Mouse (Mus musculus): Measurements from ENCODE around the gene Zfp282. TPM values are rescaled to one million over a fixed set of nuclear protein-coding genes. Genes with fewer than 3 reads are reported as not detected.

Gene Zfp282
- polyA plus RNA-seq, 1 experiment from 2014 or later = 26.5 TPM

DNA sequence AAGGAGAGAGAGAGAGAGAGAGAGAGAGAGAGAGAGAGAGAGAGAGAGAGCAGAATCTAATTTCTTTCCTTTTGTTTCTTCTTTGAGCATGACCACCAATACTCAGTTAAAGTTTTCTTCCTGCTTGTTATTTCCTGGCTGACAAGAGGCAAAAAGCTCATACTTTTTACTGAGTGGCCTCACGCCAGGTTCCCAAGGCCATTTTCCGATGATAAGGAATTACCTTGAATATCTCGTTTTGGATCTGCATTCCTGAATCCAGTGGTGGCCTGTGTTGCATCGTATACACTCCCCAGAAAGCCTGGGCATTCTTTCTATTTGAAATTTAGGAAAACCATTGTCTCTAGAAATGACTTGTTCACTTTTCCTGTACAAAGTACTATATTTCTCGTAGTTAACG, 22.4 kb downstream of the Zfp282 start:
- WGBS = 94% methylated on average over 6 of the region's 6 CpGs
- no peak for ATAC-seq (ENCODE audit: insufficient number of reproducible peaks, insufficient read depth, low FRiP score, low TSS enrichment, low read depth)
- Histone ChIP-seq H3K27me3 (peaks cover 16% of the 10 kb centered on the region), H3K9ac (replicated peaks) (no peak overlapping the region), H3K4me3 (replicated peaks) (no peak overlapping the region), H3K27ac (no peak overlapping the region), H3K9me3 (no peaks in the 10 kb centered on the region), H3K4me2 (no peak overlapping the region), H3K4me1 (replicated peaks) (no peaks in the 10 kb centered on the region), H3K36me3 (peaks cover 72% of the 10 kb centered on the region)

DNA sequence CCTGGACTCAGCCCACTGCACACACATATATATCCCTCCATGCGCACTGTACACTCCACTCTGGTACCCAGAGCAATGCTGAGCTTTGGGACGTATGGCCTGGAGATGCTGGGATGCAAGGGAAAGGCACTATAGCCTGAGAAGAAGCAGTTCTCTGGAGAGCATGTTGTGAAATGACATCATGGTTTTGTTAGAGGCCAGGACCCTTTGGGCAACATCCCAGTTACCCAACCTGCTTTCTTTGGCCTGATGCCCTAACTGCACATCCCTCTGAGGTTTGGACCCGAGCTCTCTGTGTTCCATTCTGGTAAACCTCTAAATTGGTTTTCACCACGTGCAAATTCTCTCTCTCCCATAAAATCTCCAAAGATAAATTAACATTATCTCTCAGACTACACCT, 26.6 kb downstream of the Zfp282 start:
- no peak overlapping the region for H3K4me3 ChIP-seq (replicated peaks)
- H3K27me3 ChIP-seq = peaks cover 24% of the 10 kb centered on the region
- no peak overlapping the region for H3K4me2 ChIP-seq
- no peaks in the 10 kb centered on the region for H3K9me3 ChIP-seq
- 80% methylated on average over 4 of the region's 4 CpGs for WGBS
- no peaks in the 10 kb centered on the region for H3K4me1 ChIP-seq (replicated peaks)
- peaks cover 99% of the 10 kb centered on the region for H3K36me3 ChIP-seq
- H3K9ac ChIP-seq (replicated peaks) = no peak overlapping the region
- H3K27ac ChIP-seq = no peak overlapping the region
- no peak for ATAC-seq (ENCODE audit: insufficient number of reproducible peaks, insufficient read depth, low FRiP score, low TSS enrichment, low read depth)

DNA sequence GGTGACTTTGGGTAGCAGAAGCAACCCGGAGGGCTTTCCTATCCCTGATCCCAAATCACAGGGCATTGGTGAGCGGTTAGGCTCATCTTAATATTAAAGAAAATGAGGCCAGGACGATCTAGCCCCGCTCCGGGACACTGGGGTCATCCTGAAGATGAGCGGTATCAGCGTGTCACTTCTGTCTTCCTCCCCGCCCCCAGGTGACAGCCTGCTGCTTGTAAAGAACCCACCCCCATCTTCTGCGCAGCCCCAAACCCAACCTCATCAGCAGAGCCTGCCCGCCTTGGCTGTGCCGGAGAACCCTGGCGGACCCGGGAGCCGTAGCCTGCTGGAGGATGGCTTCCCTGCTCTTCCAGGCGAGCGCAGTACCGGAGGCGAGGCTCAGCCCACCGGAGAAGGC, 27.4 kb downstream of the Zfp282 start:
- Histone ChIP-seq H3K27ac (no peak overlapping the region), H3K4me1 (replicated peaks) (no peaks in the 10 kb centered on the region), H3K27me3 (peaks cover 24% of the 10 kb centered on the region), H3K9ac (replicated peaks) (no peak overlapping the region), H3K9me3 (no peaks in the 10 kb centered on the region), H3K36me3 (peaks cover 93% of the 10 kb centered on the region), H3K4me2 (no peak overlapping the region), H3K4me3 (replicated peaks) (no peak overlapping the region)
- 41% methylated on average over 19 of the region's 19 CpGs for WGBS
- ATAC-seq (ENCODE audit: insufficient number of reproducible peaks, insufficient read depth, low FRiP score, low TSS enrichment, low read depth) = no peak

DNA sequence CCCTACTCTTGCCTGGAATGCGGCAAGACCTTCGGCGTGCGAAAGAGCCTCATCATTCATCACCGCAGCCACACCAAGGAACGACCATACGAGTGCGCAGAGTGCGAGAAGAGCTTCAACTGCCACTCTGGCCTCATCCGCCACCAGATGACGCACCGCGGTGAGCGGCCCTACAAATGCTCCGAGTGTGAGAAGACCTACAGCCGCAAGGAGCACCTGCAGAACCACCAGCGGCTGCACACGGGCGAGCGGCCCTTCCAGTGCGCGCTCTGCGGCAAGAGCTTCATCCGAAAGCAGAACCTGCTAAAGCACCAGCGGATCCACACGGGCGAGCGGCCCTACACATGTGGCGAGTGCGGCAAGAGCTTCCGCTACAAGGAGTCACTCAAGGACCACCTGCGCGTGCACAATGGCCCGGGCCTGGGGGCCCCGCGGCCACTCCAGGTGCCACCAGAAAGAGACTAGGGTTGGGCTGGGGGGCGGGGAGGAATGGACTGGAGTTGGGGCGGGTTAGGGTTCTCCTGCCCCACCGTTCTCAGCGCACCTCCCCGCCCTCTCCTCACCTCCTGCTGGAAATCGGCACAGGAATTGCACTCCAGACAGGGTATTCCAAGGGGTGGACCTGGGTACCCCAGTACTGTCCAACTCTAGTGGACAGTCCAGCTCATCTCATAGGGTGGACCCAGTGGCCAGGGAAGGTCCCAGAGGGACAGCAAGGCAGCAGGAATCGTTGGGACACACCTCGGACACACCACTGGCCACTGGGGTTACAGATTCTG, 28.1 kb downstream of the Zfp282 start:
- no peak for ATAC-seq (ENCODE audit: insufficient number of reproducible peaks, insufficient read depth, low FRiP score, low TSS enrichment, low read depth)
- Histone ChIP-seq H3K9ac (replicated peaks) (no peak overlapping the region), H3K27ac (no peak overlapping the region), H3K36me3 (peaks cover 85% of the 10 kb centered on the region), H3K4me3 (replicated peaks) (no peak overlapping the region), H3K4me1 (replicated peaks) (no peaks in the 10 kb centered on the region), H3K9me3 (no peaks in the 10 kb centered on the region), H3K4me2 (no peak overlapping the region), H3K27me3 (peaks cover 24% of the 10 kb centered on the region)
- WGBS = 52% methylated on average over 44 of the region's 44 CpGs

DNA sequence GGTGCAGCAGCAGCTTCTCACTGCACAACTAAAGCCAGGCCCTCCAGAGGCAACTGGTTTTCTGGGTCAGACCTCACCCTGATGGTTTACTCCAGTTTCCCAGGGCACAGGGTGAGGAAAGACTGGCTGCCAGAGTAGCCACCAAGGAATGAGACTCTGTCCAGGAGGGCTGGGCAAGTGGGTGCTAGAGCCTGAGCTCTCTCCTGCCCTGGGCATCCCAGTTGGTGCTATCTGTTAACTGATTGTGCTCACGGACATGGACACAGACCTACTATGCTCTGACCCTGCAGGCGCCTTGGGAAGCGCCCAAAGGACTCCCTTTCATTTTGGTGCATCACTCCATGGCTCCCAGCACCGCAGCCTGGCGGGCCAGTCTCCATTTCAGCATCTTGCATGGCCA, 29.3 kb downstream of the Zfp282 start:
- Histone ChIP-seq H3K4me1 (replicated peaks) (no peaks in the 10 kb centered on the region), H3K4me3 (replicated peaks) (no peak overlapping the region), H3K27me3 (peaks cover 24% of the 10 kb centered on the region), H3K9me3 (no peaks in the 10 kb centered on the region), H3K36me3 (peaks cover 73% of the 10 kb centered on the region), H3K27ac (no peak overlapping the region), H3K9ac (replicated peaks) (no peak overlapping the region), H3K4me2 (no peak overlapping the region)
- ATAC-seq (ENCODE audit: insufficient number of reproducible peaks, insufficient read depth, low FRiP score, low TSS enrichment, low read depth) = no peak
- WGBS = 90% methylated on average over 5 of the region's 5 CpGs

DNA sequence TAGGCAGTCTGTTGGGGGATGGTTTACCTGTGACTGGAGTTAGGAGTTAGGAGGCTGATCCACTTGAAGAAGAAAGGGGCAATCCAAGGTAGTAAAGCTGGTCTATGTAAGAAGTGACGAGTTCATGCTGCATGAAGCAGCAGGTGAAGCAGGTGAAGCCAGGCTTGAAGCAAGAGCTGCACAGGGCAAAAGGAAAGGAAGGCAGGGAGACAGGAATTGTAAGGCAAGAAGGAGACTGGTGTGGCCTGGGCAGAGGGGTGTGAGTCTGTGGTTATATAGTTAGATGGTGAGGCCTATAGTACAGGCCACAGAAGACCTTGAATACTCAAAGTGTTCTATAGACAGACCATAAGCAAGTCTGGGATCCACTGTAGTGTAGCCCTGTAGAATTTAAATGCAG, 32.0 kb downstream of the Zfp282 start:
- ATAC-seq (ENCODE audit: insufficient number of reproducible peaks, insufficient read depth, low FRiP score, low TSS enrichment, low read depth) = no peak
- Histone ChIP-seq H3K4me2 (no peak overlapping the region), H3K9ac (replicated peaks) (no peak overlapping the region), H3K27ac (no peak overlapping the region), H3K9me3 (no peaks in the 10 kb centered on the region), H3K36me3 (peaks cover 46% of the 10 kb centered on the region), H3K4me1 (replicated peaks) (no peaks in the 10 kb centered on the region), H3K4me3 (replicated peaks) (no peak overlapping the region), H3K27me3 (peaks cover 12% of the 10 kb centered on the region)
- WGBS = 82% methylated on average over 1 of the region's 1 CpGs

DNA sequence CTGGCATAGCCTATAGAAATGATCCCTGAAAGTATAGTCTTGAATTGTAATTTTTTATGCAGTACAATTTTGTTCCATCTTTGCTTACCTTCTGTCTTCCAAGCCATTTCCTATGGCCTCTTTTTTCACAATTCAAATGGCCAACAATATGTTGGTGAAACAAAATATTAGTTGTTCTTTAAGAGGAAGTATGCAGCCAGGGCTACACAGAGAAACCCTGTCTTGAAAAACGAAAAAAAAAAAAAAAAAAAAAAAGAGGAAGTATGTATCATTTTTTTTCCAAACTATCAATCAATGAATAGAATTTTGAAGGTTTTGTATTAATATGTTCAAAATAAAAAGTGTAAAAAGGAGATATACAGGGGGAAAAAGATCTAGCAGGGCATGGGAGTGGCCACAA, 34.6 kb downstream of the Zfp282 start:
- Histone ChIP-seq H3K9me3 (no peaks in the 10 kb centered on the region), H3K9ac (replicated peaks) (no peak overlapping the region), H3K4me1 (replicated peaks) (no peaks in the 10 kb centered on the region), H3K4me2 (no peak overlapping the region), H3K36me3 (peaks cover 20% of the 10 kb centered on the region), H3K27me3 (no peaks in the 10 kb centered on the region), H3K4me3 (replicated peaks) (no peak overlapping the region), H3K27ac (no peak overlapping the region)
- no peak for ATAC-seq (ENCODE audit: insufficient number of reproducible peaks, insufficient read depth, low FRiP score, low TSS enrichment, low read depth)
- WGBS = 68% methylated on average over 1 of the region's 1 CpGs

DNA sequence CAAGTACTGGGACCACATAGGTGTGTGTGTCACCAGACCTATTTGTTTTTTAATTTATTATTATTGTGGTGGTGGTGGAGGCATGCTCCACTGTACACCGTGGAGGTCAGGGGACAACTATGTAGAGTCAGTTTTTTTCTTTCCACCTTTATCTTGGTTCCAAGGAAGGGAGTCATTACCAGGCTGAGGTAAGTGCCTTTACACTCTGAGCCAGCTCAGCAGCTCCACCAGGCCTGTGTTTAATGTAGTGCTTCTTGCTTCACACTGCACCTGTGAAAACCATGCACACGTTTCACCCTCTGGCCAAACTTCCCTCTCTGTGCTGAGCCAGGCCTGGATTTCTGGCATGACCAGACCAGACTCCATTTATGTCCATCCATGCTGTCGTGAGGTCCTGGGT, 36.0 kb downstream of the Zfp282 start:
- ATAC-seq (ENCODE audit: insufficient number of reproducible peaks, insufficient read depth, low FRiP score, low TSS enrichment, low read depth) = no peak

DNA sequence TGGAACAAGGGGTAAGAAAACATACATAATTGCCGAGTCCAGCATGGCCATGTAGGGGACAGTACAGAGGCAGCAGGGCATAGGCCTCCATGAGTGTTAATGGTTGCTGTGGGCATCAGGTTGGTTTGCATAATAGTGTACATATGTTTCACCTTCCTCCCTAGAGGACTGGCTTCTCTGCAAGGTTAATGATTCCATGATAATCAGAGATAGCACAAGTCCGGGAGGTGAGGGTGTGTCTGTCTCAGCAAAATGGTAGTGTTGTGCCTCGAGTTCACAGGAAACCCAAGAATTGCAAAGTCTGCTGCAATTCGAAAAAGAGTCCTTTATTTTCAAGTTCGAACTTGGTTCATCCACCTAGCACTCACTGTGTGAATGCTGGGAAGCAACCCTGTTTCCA, 40.0 kb downstream of the Zfp282 start:
- Histone ChIP-seq H3K9ac (replicated peaks) (no peak overlapping the region), H3K27me3 (no peaks in the 10 kb centered on the region), H3K4me2 (no peak overlapping the region), H3K36me3 (no peaks in the 10 kb centered on the region), H3K9me3 (no peaks in the 10 kb centered on the region), H3K4me1 (replicated peaks) (peaks cover 9% of the 10 kb centered on the region), H3K4me3 (replicated peaks) (no peak overlapping the region), H3K27ac (no peak overlapping the region)
- no peak for ATAC-seq (ENCODE audit: insufficient number of reproducible peaks, insufficient read depth, low FRiP score, low TSS enrichment, low read depth)
- 80% methylated on average over 5 of the region's 5 CpGs for WGBS

More for the DNA sequence above, 36.0 kb downstream of the Zfp282 start:
- H3K9me3 ChIP-seq = no peaks in the 10 kb centered on the region
- H3K9ac ChIP-seq (replicated peaks) = no peak overlapping the region
- H3K27ac ChIP-seq = no peak overlapping the region
- no peaks in the 10 kb centered on the region for H3K27me3 ChIP-seq
- H3K4me1 ChIP-seq (replicated peaks) = no peaks in the 10 kb centered on the region
- 57% methylated on average over 3 of the region's 3 CpGs for WGBS
- H3K36me3 ChIP-seq = peaks cover 8% of the 10 kb centered on the region; the same call in 1 of the 2 replicates
- no peak overlapping the region for H3K4me2 ChIP-seq
- no peak overlapping the region for H3K4me3 ChIP-seq (replicated peaks)

DNA sequence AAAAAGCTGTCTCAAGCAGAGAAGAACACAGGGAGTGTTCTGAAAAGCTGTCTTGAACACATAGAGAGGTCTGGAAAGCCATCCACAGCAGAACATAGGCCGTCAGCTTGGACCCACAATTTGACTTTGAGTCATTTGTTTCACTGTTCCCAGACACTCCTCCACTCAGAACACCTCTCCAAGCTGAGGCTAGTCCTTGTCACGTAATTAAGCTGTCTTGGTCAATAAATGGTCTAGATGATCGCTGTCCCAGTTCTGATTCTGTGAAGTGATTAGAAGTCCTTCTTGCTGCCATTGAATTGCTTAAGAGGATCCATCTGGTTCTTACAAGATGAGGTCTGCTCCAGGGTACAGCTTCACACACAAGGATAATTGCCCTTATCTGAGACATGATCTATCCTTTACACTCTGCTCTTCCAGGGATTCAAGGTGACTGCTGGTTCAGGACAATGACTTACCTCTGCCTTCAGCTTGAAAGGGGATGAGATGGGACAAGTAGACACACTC, 41.8 kb downstream of the Zfp282 start:
- Histone ChIP-seq H3K4me1 (replicated peaks) (peaks cover 14% of the 10 kb centered on the region), H3K9ac (replicated peaks) (no peak overlapping the region), H3K9me3 (no peaks in the 10 kb centered on the region), H3K27me3 (no peaks in the 10 kb centered on the region), H3K4me2 (no peak overlapping the region), H3K36me3 (no peaks in the 10 kb centered on the region; the same call in 1 of the 2 replicates), H3K4me3 (replicated peaks) (no peak overlapping the region), H3K27ac (no peak overlapping the region)
- 69% methylated on average over 3 of the region's 3 CpGs for WGBS
- ATAC-seq (ENCODE audit: insufficient number of reproducible peaks, insufficient read depth, low FRiP score, low TSS enrichment, low read depth) = no peak

DNA sequence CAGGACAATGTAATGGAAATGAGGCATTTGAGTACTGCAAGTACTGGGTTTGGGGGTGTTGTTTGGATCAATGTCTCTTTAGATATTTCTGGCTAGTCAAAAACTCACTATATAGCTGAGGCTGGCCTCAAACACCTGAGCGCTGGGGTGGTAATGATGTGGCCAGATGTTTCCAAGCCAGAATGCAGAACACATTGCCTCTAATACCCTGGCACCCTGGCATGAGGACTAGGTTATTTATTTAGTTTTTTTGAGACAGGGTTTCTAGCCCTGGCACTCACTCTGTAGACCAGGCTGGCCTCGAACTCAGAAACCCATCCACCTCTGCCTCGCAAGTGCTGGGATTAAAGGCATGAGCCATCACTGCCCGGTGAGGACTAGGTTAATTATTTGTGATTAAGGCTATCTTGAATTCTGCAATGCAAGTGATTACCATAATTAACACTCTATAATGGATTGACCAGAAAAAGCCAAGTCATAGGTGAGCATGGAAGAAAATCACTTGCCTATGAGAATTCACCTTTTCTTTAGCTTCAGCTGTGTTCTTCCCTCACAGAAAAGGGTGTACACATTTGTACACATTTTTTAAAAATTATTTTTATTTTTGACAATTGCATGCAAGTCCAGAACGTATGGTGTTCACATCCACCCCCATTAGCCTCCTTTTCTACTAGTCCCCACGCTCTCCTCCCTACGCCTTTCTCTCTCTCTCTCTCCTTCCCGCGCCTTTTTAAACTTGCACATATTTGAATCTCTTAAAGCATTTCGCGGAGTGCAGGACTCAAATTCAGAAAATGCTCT, 42.8 kb downstream of the Zfp282 start:
- peak overlapping the region; percentile 98 for H3K27ac ChIP-seq

More for the DNA sequence above, 42.8 kb downstream of the Zfp282 start:
- no peaks in the 10 kb centered on the region; the same call in 1 of the 2 replicates for H3K36me3 ChIP-seq
- peak overlapping the region; percentile 88 for H3K9ac ChIP-seq (replicated peaks)
- peak overlapping the region; percentile 68 for H3K4me2 ChIP-seq
- peak; percentile 33; the same call in 1 of the 2 replicates for ATAC-seq (ENCODE audit: insufficient number of reproducible peaks, insufficient read depth, low FRiP score, low TSS enrichment, low read depth)
- peaks cover 14% of the 10 kb centered on the region for H3K4me1 ChIP-seq (replicated peaks)
- H3K9me3 ChIP-seq = no peaks in the 10 kb centered on the region
- peak overlapping the region; percentile 77 for H3K4me3 ChIP-seq (replicated peaks)
- H3K27me3 ChIP-seq = no peaks in the 10 kb centered on the region
- WGBS = 27% methylated on average over 11 of the region's 11 CpGs
